8 mouse cellular contexts compared by ENCODE assay signal in the genomic region with DNA sequence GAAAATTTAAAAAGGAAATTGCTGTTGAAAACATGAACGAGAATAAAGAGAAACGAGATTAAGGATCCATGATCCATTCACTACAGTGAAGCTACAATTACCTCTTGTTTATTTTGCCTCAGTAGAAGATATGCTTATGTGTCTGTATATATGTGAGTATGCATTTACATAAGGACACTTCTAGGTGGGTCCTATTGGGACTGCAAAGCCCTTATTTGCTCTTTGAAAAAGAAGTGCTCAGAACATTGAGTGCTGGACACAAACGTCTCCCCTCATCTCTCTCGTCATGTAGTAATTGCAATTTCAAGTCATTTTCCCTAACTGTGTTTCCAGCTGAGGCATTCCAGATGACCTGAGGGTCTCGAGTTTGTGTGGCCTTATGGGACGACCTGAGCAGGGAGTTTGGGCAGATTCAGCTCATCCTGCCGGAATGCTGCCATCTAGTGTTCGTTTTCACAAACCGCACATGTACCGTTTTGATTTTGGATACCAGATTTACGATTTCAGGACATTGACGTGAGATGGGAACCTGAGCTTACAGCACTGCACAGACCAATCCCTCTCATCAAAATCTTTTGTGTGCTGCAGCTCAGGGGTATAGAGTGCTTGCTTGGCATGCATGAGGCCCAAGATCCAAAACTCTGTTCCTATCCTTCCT. TPM values are rescaled to one million over a fixed set of nuclear protein-coding genes. Genes with fewer than 3 reads are reported as not detected.
A peak's percentile ranks its signal among the peaks of the same experiment; 100 is the strongest.
DNase-seq lines count a peak whose midpoint lies in the region; ATAC-seq and TF ChIP-seq lines count a peak whose summit lies in the region.

No protein-coding gene starts in this region.

- H3K27ac ChIP-seq in hindbrain, postnatal 0 days, result no peak overlapping the region
- H3K27ac ChIP-seq in limb, embryonic 12.5 days, result no peak overlapping the region
- no peak overlapping the region for H3K27ac ChIP-seq in neural tube, embryonic 13.5 days (replicated peaks)

- no peaks in the 10 kb centered on the region for H3K9me3 ChIP-seq in hindbrain, postnatal 0 days (ENCODE audit: low read length)
- no peaks in the 10 kb centered on the region for H3K9me3 ChIP-seq in limb, embryonic 12.5 days
- H3K9me3 ChIP-seq in neural tube, embryonic 13.5 days, result no peaks in the 10 kb centered on the region

- 18% methylated on average over 12 of the region's 12 CpGs for WGBS in hindbrain, postnatal 0 days
- 17% methylated on average over 12 of the region's 12 CpGs for WGBS in limb, embryonic 12.5 days
- WGBS in neural tube, embryonic 13.5 days, result 22% methylated on average over 12 of the region's 12 CpGs

- peak; percentile 84 for TF ChIP-seq CTCF in Patski (IDR thresholded peaks at IDR 0.05)
- peak; percentile 89 for TF ChIP-seq CTCF in hindbrain, postnatal 0 days (IDR thresholded peaks at IDR 0.05; ENCODE audit: low read depth)

- peak overlapping the region; percentile 23; the same call in 1 of the 2 replicates for H3K4me2 ChIP-seq in hindbrain, postnatal 0 days (ENCODE audit: low read depth, low read length)
- no peak overlapping the region for H3K4me2 ChIP-seq in limb, embryonic 12.5 days
- no peak overlapping the region for H3K4me2 ChIP-seq in neural tube, embryonic 13.5 days

- no peak overlapping the region for H3K4me3 ChIP-seq in hindbrain, postnatal 0 days (ENCODE audit: low read length)
- no peak overlapping the region for H3K4me3 ChIP-seq in limb, embryonic 12.5 days (replicated peaks)
- H3K4me3 ChIP-seq in neural tube, embryonic 13.5 days, result no peak overlapping the region

- DNase-seq in layer of hippocampus, adult 11-12 months (ENCODE audit: low spot score), result peak; percentile 30
- DNase-seq in layer of hippocampus, adult 9-11 months, result no peak
- no peak for DNase-seq in Patski (ENCODE audit: low read depth, low spot score)
- peak; percentile 65 for DNase-seq in embryo, embryonic 11.5 days (ENCODE audit: low read depth, low spot score)
- DNase-seq in hindbrain, postnatal 0 days (ENCODE audit: low spot score), result peak; percentile 84

- POLR2A ChIA-PET in Patski (lab: Charles Lee), result no interaction called here

- ATAC-seq in Patski, result no peak
- ATAC-seq in hindbrain, postnatal 0 days, result peak; percentile 62
- peak; percentile 66; the same call in 1 of the 2 replicates for ATAC-seq in limb, embryonic 12.5 days (ENCODE audit: insufficient number of reproducible peaks, insufficient read depth, low FRiP score, low TSS enrichment, low read depth)
- peak; percentile 43 for ATAC-seq in neural tube, embryonic 13.5 days (ENCODE audit: low read depth)
- no peak for ATAC-seq in inflammation-experienced regulatory T-cells, adult 6 months

- no peaks in the 10 kb centered on the region for H3K36me3 ChIP-seq in hindbrain, postnatal 0 days (ENCODE audit: insufficient read depth, low read length)
- H3K36me3 ChIP-seq in limb, embryonic 12.5 days, result no peaks in the 10 kb centered on the region
- no peaks in the 10 kb centered on the region for H3K36me3 ChIP-seq in neural tube, embryonic 13.5 days

- H3K4me1 ChIP-seq in hindbrain, postnatal 0 days (ENCODE audit: insufficient read depth, low read length), result no peaks in the 10 kb centered on the region
- H3K4me1 ChIP-seq in limb, embryonic 12.5 days (replicated peaks), result no peaks in the 10 kb centered on the region
- H3K4me1 ChIP-seq in neural tube, embryonic 13.5 days (replicated peaks), result no peaks in the 10 kb centered on the region; the same call in 1 of the 2 replicates

- CTCF ChIA-PET in Patski (lab: Charles Lee), result interaction anchor here (0.8 to 1.9 kb wide), 14 partner anchors 12 to 381 kb away, joined by 3 to 11 read pairs (median 3); no protein-coding TSS in a partner anchor

- no peak overlapping the region for H3K9ac ChIP-seq in hindbrain, postnatal 0 days (replicated peaks; ENCODE audit: low read length)
- no peak overlapping the region for H3K9ac ChIP-seq in limb, embryonic 12.5 days (replicated peaks)
- no peak overlapping the region; the same call in 1 of the 2 replicates for H3K9ac ChIP-seq in neural tube, embryonic 13.5 days

- H3K27me3 ChIP-seq in Patski, result peaks cover 11% of the 10 kb centered on the region
- no peaks in the 10 kb centered on the region for H3K27me3 ChIP-seq in hindbrain, postnatal 0 days (ENCODE audit: insufficient read depth, low read length)
- no peaks in the 10 kb centered on the region for H3K27me3 ChIP-seq in limb, embryonic 12.5 days
- no peaks in the 10 kb centered on the region for H3K27me3 ChIP-seq in neural tube, embryonic 13.5 days

- in situ Hi-C loops in Patski (cut with MboI; ENCODE audit: low pct_unique_long_range_greater_than_20kb), result loop anchor here (5.0 to 10.0 kb wide), 2 partner anchors 220 to 378 kb away; no protein-coding TSS in a partner anchor

RNA-seq across cellular contexts. Expression of gene Mbl2, which starts 27.5 kb away (rescaled TPM):
- polyA plus RNA-seq in Patski (2021), result not detected
- total RNA-seq in hindbrain, postnatal 0 days (2014; rRNA removed), result not detected in 2 replicates
- polyA plus RNA-seq in hindbrain, postnatal 0 days (2015; fragmentation: Nextera tagmentation; extraction: Ambion mirVana), result 0.18 and 0.21 TPM in 2 replicates
- not detected in 2 replicates for polyA plus RNA-seq in limb, embryonic 12.5 days (2016; fragmentation: Nextera tagmentation; extraction: Ambion mirVana)
- polyA plus RNA-seq in neural tube, embryonic 13.5 days (2015; fragmentation: Nextera tagmentation; extraction: Ambion mirVana), result not detected in 2 replicates
- polyA plus RNA-seq in inflammation-experienced regulatory T-cells, adult 6 months (2017; shearing (Covaris generic)), result not detected

RNA-seq across cellular contexts. Expression of gene Gldc, which starts 30.1 kb away (rescaled TPM):
- polyA plus RNA-seq in Patski (2021), result 0.39 TPM
- total RNA-seq in hindbrain, postnatal 0 days (2014; rRNA removed), result 15.9 and 16.6 TPM in 2 replicates
- 8.5 and 8.7 TPM in 2 replicates for polyA plus RNA-seq in hindbrain, postnatal 0 days (2015; fragmentation: Nextera tagmentation; extraction: Ambion mirVana)
- 4.5 and 4.6 TPM in 2 replicates for polyA plus RNA-seq in limb, embryonic 12.5 days (2016; fragmentation: Nextera tagmentation; extraction: Ambion mirVana)
- 6.2 and 6.6 TPM in 2 replicates for polyA plus RNA-seq in neural tube, embryonic 13.5 days (2015; fragmentation: Nextera tagmentation; extraction: Ambion mirVana)
- polyA plus RNA-seq in inflammation-experienced regulatory T-cells, adult 6 months (2017; shearing (Covaris generic)), result under 1 TPM in 2 of 3 experiments, not detected in 1; 0.39 to 0.44 TPM

Comparison
In these comparisons a context has a peak if more than half of its experiments do, and no peak if none do; other contexts are left out.
1. DNase-seq: peak in layer of hippocampus, adult 11-12 months (single experiment), embryo, embryonic 11.5 days (single experiment) and hindbrain, postnatal 0 days (single experiment); none in layer of hippocampus, adult 9-11 months (single experiment) and Patski (single experiment).
2. ATAC-seq: peak in hindbrain, postnatal 0 days (single experiment), limb, embryonic 12.5 days (single experiment) and neural tube, embryonic 13.5 days (single experiment); none in Patski (single experiment) and inflammation-experienced regulatory T-cells, adult 6 months (single experiment).